Mouse (Mus musculus) ZHBTc4 (cell line): ENCODE results near the gene Med13l.

Experiments used
- DNase-seq: peaks from one replicate; pipeline ENCODE4 v3.0.0-alpha.2; 2011; ENCODE audit warnings: low read depth, low spot score

Gene Med13l

GRCm38 (mm10) chr5:118594470-118595236 lies 34.2 kb downstream of the Med13l start:
- peak; percentile 77 for DNase-seq

- DNase-seq: no peak
Observed at GRCm38 (mm10) chr5:118595901-118596300, 35.4 kb downstream of the Med13l start.

GRCm38 (mm10) chr5:118596452-118597092 lies 36.1 kb downstream of the Med13l start:
- peak; percentile 35 for DNase-seq

- DNase-seq: no peak
Observed at GRCm38 (mm10) chr5:118598601-118599000, 38.1 kb downstream of the Med13l start.

GRCm38 (mm10) chr5:118601452-118601851 lies 41.0 kb downstream of the Med13l start:
- no peak for DNase-seq

- DNase-seq: no peak
Observed at GRCm38 (mm10) chr5:118602706-118603105, 42.2 kb downstream of the Med13l start.

DNA sequence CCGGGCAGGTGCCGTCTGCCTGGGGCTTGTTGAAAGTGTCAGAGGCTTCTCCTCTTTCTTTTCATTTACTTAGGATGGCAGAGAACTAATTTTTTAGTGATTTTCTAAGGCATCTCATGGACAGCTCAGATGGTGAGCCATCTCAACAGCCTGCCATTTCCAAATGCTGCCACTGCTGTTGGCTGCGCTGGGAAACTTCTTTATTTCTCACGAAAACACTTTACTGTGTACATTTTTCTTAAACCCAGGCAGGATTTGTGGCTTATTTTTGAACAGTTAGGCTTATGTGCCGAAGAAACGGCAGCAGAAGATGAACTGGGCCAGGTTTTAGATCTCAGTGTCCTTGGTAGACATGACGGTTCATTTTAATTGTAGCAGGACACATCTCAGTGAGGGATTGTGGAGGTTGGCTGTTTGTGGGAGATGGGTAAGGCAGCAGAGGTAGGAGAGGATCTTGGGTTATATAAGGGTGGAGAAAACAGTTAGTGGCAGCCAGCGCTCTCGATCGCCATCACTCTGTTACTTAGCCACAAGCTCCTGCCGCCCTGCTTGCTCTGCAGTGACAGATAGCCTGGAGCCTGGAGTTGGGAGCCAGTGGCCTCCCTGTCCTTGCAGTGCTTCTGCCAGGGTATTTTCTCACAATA lies 45.1 kb downstream of the Med13l start:
- no peak for DNase-seq

- no peak for DNase-seq
Observed at GRCm38 (mm10) chr5:118606636-118607035, 46.2 kb downstream of the Med13l start.

DNA sequence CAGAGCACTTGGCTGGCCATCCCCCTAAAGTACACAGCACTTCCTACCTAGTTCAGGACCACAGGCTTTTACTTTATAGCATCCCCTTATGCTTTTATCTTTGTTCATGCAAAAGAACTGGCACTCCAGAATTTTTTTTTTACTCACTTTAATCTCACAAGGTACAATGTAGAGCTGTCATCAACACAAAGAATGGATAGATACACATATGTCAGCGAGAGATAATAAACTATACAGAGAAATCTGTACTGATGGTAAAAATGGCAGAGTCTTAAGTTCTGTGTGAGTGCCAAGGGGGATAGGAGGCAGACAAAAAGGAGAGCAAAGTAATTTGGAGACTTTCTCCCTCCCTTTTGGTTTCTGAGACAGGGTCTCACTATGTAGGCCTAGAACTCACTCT lies 47.4 kb downstream of the Med13l start:
- DNase-seq: no peak

DNA sequence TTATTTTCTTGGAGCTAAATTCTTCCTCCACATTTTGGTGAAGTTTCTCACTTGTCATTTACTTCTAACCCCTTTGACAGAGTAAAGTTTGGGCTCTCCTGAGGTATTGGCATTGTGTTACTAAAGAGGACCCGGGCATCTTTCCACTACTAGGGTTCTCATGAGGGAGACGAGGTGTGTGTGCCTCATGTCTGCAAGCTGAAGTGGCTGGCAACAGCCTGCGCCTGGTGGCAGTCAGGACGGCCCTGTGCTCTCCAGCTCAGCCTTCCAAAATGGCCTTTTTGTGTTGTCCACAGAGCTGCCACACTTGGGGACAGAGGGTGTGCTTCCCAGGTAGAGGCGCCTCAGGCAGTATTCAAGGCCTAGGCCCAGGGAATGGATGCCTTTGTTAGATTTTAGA lies 50.0 kb downstream of the Med13l start:
- DNase-seq: no peak

DNA sequence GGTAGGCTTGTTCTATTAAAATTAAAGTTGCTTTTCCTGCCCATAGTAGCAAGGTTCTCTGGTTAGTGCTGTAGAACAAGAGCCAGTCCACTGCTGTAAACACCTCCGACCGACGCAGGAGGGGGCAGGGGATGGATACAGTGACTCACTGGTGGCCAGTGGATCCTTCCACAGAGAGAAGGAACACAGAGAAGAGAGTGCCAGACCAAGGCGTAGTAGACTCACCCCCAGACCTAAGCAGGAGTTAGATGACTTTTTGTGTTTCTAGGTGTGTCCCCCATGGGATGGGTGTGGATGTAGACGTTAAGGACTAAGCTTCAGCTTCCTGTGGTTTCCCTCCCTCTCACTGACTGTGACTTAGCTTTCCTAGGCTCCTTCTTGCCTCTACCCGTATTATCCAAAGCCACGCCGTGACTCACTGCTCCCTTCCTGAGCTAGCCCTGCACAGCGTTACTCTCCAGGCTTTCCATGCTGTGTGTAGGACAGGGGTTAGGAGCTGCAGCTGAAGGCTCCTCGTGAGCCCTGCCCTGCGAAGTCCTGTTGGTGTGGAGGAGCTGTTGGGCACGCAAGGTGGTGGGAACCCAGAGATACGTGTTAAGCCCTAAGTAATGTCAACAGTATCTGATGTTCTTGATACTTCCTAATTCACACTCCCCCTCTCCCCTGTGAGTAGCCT lies 52.6 kb downstream of the Med13l start:
- DNase-seq: peak; percentile 49

GRCm38 (mm10) chr5:118613704-118614103 lies 53.2 kb downstream of the Med13l start:
- no peak for DNase-seq

DNA sequence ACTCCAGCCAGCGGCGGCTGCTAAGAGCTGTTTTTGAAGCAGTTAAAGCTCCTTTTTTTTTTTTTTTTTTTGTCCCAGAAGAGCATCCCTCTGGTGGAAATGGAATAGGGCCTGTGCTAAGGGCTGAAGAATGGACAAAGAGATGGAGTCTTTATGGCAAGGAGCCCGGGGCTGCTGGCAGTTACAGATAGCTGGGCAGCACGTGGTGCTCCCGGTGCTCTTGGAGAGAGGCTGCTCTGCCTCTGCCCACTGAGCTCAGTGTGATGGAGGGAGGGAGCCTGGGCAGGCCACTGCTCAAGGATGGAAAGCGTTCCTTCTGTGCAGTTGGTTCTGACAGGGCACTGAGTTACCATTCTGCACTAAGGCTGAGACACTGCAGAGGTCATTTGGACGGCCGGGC lies 53.6 kb downstream of the Med13l start:
- no peak for DNase-seq

- peak; percentile 29 for DNase-seq
Observed at GRCm38 (mm10) chr5:118614571-118614981, 54.1 kb downstream of the Med13l start.

- no peak for DNase-seq
Observed at GRCm38 (mm10) chr5:118618963-118619610, 58.6 kb downstream of the Med13l start.

- DNase-seq: no peak
Observed at GRCm38 (mm10) chr5:118619801-118620200, 59.3 kb downstream of the Med13l start.

GRCm38 (mm10) chr5:118620330-118620910 lies 59.9 kb downstream of the Med13l start:
- DNase-seq: no peak

DNA sequence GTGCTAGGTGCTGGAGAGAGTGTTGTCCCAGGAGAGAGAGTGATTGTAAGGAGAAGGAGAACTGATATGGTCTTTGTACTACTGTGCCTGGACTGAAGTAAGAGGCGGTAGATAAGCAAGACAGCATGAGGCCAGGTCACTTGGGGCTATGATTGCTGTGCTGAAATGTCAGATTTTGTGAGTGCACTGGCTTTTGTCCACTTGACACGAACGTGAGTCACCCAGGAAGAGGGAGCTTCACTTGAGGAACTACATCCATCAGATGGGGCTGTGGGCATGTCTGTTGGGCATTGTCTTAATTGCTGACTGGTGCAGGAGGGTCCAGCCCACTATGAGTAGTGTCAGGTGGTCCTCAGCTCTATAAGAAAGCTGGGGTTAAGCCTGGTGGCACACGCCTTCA lies 61.4 kb downstream of the Med13l start:
- no peak for DNase-seq

- DNase-seq: no peak
Observed at GRCm38 (mm10) chr5:118622346-118622745, 61.9 kb downstream of the Med13l start.

DNA sequence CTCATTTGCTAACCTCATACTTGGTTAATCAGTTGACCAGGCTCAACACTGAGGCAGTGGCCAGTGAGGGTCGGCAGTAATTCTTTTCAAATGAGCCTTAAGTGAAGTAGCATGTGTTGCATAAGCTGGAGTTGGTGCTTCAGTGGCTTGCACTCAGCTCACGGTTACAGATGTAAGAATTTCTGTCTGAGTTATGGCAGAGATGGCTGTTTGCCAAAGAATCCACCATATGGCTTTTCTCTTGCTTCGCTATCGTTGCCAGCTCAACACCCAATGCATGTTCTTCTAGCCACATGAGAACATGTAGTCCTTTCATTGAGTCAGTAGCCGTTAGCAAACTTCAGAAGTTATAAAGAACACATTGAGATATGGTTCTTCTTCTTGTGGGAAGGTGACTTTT lies 63.3 kb downstream of the Med13l start:
- DNase-seq: no peak

GRCm38 (mm10) chr5:118627630-118628029 lies 67.2 kb downstream of the Med13l start:
- DNase-seq: no peak
